Mouse (Mus musculus) megakaryocyte, embryonic 14.5 days (primary cell): Measurements from ENCODE around the gene Appbp2. TPM values are rescaled to one million over a fixed set of nuclear protein-coding genes. Genes with fewer than 3 reads are reported as not detected.

Source experiments
- H3K27me3 ChIP-seq: replicated peaks from 2 replicates; pipeline ENCODE3; 2012; ENCODE audit warnings: inconsistent platforms
- H3K36me3 ChIP-seq: replicated peaks from 2 replicates; pipeline ENCODE3; 2012; ENCODE audit warnings: low read length, inconsistent platforms, mixed read lengths
- H3K4me1 ChIP-seq: 2 replicates; pipeline ENCODE4 v1.6.1; 2012; ENCODE audit warnings: inconsistent platforms
- H3K4me3 ChIP-seq: replicated peaks from 2 replicates; pipeline ENCODE3; 2012; ENCODE audit warnings: moderate library complexity, mild to moderate bottlenecking, inconsistent platforms
- H3K9me3 ChIP-seq: 2 replicates; pipeline ENCODE4 v1.6.1; 2012; ENCODE audit warnings: inconsistent platforms
- FLI1 ChIP-seq: IDR thresholded peaks from 2 replicates; pipeline ENCODE4 v1.6.1; 2012; ENCODE audit warnings: low read length, inconsistent platforms, mixed read lengths
- GATA1 ChIP-seq: IDR thresholded peaks from 3 replicates; pipeline ENCODE4 v1.6.1; 2012; ENCODE audit warnings: mixed read lengths, low read length, inconsistent platforms, borderline replicate concordance
- polyA plus RNA-seq: library from polyadenylated mRNA; stranded (reverse); fragments of >175 nt; gene quantifications from 2 replicates; pipeline ENCODE4 v1.2.3, GENCODE M21; 2012; ENCODE audit warnings: low replicate concordance; ENCODE audit not compliant: insufficient read depth

The Appbp2 gene
- polyA plus RNA-seq, 1 experiment: 1.4 TPM

- Histone ChIP-seq H3K4me1 (peaks cover 25% of the 10 kb centered on the region), H3K4me3 (peak overlapping the region; percentile 100), H3K27me3 (no peaks in the 10 kb centered on the region), H3K9me3 (no peaks in the 10 kb centered on the region), H3K36me3 (peaks cover 36% of the 10 kb centered on the region)
- no peak for TF ChIP-seq FLI1
- no peak for TF ChIP-seq GATA1
Measured at GRCm38 (mm10) chr11:85234363-85234989, 454 bp downstream of the Appbp2 start.

- H3K27me3 ChIP-seq: no peaks in the 10 kb centered on the region
- peak overlapping the region; percentile 100 for H3K4me3 ChIP-seq
- H3K9me3 ChIP-seq: no peaks in the 10 kb centered on the region
- H3K36me3 ChIP-seq: peaks cover 34% of the 10 kb centered on the region
- TF ChIP-seq FLI1 (no peak), GATA1 (no peak)
- peaks cover 27% of the 10 kb centered on the region for H3K4me1 ChIP-seq
Measured at GRCm38 (mm10) chr11:85233676-85234210, 1.2 kb downstream of the Appbp2 start.

- no peaks in the 10 kb centered on the region for H3K9me3 ChIP-seq
- H3K36me3 ChIP-seq: peaks cover 53% of the 10 kb centered on the region
- no peak overlapping the region for H3K4me3 ChIP-seq
- H3K4me1 ChIP-seq: peaks cover 50% of the 10 kb centered on the region
- no peak for TF ChIP-seq FLI1
- no peak for TF ChIP-seq GATA1
- no peaks in the 10 kb centered on the region for H3K27me3 ChIP-seq
Measured at GRCm38 (mm10) chr11:85223248-85223647, 11.7 kb downstream of the Appbp2 start.

- no peaks in the 10 kb centered on the region for H3K27me3 ChIP-seq
- H3K4me3 ChIP-seq: no peak overlapping the region
- H3K36me3 ChIP-seq: peaks cover 49% of the 10 kb centered on the region
- H3K4me1 ChIP-seq: peaks cover 45% of the 10 kb centered on the region
- no peaks in the 10 kb centered on the region for H3K9me3 ChIP-seq
- no peak for TF ChIP-seq GATA1
- TF ChIP-seq FLI1: no peak
Measured at GRCm38 (mm10) chr11:85222561-85222960, 12.4 kb downstream of the Appbp2 start.

- H3K27me3 ChIP-seq: no peaks in the 10 kb centered on the region
- TF ChIP-seq GATA1 (no peak), FLI1 (no peak)
- no peak overlapping the region for H3K4me3 ChIP-seq
- H3K9me3 ChIP-seq: no peaks in the 10 kb centered on the region
- H3K4me1 ChIP-seq: peaks cover 26% of the 10 kb centered on the region
- H3K36me3 ChIP-seq: peaks cover 55% of the 10 kb centered on the region
Measured at GRCm38 (mm10) chr11:85219014-85219413, 15.9 kb downstream of the Appbp2 start.

GRCm38 (mm10) chr11:85214679-85215078 lies 20.3 kb downstream of the Appbp2 start:
- peaks cover 73% of the 10 kb centered on the region for H3K36me3 ChIP-seq

DNA sequence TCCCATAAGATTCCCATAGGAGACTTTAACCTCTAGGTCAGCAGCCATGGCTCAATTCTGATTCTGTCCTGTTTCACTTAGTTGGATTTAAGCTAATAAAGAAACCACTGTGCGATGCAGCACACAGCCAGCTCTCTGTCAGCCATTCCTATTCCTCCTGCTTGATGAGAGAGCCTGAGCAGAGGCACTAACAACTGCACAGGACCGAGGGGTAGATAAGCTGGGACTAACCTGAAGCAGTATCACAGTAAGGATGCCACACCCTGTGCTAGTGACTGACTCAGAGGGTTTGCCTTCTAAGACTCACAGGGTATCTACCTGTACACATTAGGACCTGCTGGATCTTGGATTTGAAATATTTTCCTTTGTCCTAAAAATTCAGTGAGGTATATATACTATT lies 21.7 kb downstream of the Appbp2 start:
- no peaks in the 10 kb centered on the region for H3K27me3 ChIP-seq
- H3K4me3 ChIP-seq: no peak overlapping the region
- no peaks in the 10 kb centered on the region for H3K9me3 ChIP-seq
- TF ChIP-seq FLI1 (no peak), GATA1 (no peak)
- peaks cover 87% of the 10 kb centered on the region for H3K36me3 ChIP-seq
- H3K4me1 ChIP-seq: no peaks in the 10 kb centered on the region

More at GRCm38 (mm10) chr11:85214679-85215078, 20.3 kb downstream of the Appbp2 start:
- H3K9me3 ChIP-seq: no peaks in the 10 kb centered on the region
- TF ChIP-seq FLI1: no peak
- H3K4me3 ChIP-seq: no peak overlapping the region
- no peaks in the 10 kb centered on the region for H3K27me3 ChIP-seq
- peaks cover 6% of the 10 kb centered on the region; the same call in 1 of the 2 replicates for H3K4me1 ChIP-seq

DNA sequence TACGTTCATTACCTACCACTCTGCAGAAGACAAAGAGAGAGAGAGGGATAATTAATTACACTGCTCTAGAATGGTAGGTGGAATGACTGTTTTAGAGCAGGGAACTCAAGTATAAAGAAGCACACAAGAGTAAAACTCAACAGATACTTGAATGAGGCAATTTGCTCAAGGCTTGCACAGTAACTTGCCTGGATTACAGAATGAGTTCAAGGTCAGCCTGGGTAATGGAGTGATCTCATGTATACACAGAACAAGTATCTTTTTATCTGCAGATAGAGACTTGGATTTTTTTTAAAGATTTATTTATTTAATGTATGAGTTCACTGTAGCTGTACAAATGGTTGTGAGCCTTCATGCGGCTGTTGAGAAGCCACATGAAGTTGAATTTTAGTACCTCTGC lies 23.8 kb downstream of the Appbp2 start:
- Histone ChIP-seq H3K27me3 (no peaks in the 10 kb centered on the region), H3K4me3 (no peak overlapping the region), H3K36me3 (peaks cover 98% of the 10 kb centered on the region), H3K4me1 (no peaks in the 10 kb centered on the region), H3K9me3 (no peaks in the 10 kb centered on the region)
- TF ChIP-seq FLI1: no peak
- TF ChIP-seq GATA1: no peak

DNA sequence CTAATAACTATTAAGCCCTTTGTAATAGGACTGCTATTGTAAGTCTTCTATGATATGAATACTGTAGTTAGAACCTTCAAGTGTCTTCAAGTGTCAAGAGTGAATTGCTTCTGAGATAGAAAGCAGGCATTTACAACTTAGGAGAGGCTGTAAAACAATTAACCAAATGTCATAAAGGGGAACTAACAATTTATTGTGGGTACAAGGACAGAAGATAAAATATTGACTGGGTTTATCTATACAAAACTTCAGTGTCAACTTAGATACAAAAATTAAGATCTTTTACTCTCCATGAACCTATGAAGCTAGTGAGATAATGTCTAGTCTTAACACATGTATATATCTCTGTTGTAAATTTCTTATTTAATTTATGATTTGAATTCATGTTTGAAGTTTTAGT lies 28.7 kb downstream of the Appbp2 start:
- Histone ChIP-seq H3K9me3 (no peaks in the 10 kb centered on the region), H3K27me3 (no peaks in the 10 kb centered on the region), H3K4me3 (no peak overlapping the region), H3K4me1 (no peaks in the 10 kb centered on the region), H3K36me3 (peaks cover 89% of the 10 kb centered on the region)
- TF ChIP-seq FLI1 (no peak), GATA1 (no peak)

DNA sequence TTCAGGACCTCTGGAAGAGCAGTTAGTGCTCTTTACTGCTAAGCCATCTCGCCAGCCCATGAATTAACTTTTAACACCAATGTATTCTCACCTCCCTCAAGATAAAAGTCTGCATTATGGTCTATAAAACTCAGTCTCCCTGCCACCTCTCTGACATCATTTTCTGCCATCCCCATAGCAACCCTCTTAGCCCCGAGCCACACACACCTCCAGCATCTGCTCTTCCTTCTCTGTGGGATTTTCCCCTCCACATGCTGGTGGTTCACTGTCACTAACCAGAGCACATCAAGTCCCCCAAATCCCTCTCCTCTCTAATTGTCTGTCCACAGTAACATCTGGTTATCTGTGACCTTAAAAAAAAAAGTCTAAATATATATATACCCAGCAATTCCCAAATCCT lies 36.0 kb downstream of the Appbp2 start:
- H3K27me3 ChIP-seq: no peaks in the 10 kb centered on the region
- H3K4me3 ChIP-seq: no peak overlapping the region
- peaks cover 96% of the 10 kb centered on the region for H3K36me3 ChIP-seq
- TF ChIP-seq GATA1 (no peak), FLI1 (no peak)
- no peaks in the 10 kb centered on the region for H3K9me3 ChIP-seq
- peaks cover 9% of the 10 kb centered on the region for H3K4me1 ChIP-seq
